Mouse (Mus musculus): ENCODE measurements at regions not wholly inside any gene's neighbourhood (a gene's known extent, or its start where the extent isn't known, plus 50 kb on each side); places are given as distances from the start of the nearest gene placed in this dataset.
A peak's percentile ranks its signal among the peaks of the same experiment; 100 is the strongest.
"Not testable (repeated sequence)": the region's sequence is repeated elsewhere in the genome, so short reads cannot be mapped to it uniquely, and the experiment has no call there.

DNA sequence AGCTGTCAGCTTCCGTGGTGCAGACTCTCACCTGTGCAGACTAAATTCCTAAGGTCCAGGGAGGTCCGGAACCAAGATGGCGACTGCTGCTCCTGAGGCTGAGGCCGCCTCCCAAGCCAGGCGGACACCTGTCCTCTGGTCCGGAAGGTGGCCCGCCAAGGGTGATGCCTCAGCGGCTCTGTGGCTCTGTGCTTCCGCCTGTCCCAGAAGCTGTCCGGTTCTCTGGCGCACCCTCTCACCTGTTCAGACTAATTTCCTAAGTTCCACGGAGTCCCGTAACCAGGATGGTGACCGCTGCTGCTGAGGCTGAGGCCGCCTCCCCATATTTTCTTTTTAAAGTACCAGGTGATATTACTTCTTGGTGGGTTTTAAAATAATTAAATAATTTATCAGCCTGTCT is 65.4 kb upstream of the B3galnt2 start:
- not testable (repeated sequence) for H3K4me1 ChIP-seq (replicated peaks; ENCODE audit: control insufficient read depth, insufficient read depth, low read length); H3K4me2 ChIP-seq (ENCODE audit: low read length); H3K27me3 ChIP-seq (replicated peaks; ENCODE audit: control insufficient read depth, insufficient read depth, low read length); H3K4me3 ChIP-seq (ENCODE audit: low read depth, low read length); H3K9me3 ChIP-seq (ENCODE audit: control insufficient read depth, low read length); ATAC-seq (replicated peaks; ENCODE audit: low FRiP score, low TSS enrichment, low read depth); H3K9ac ChIP-seq (ENCODE audit: low read length); DNase-seq (ENCODE audit: low spot score); H3K36me3 ChIP-seq (ENCODE audit: control insufficient read depth, insufficient read depth, low read length); H3K27ac ChIP-seq (ENCODE audit: low read depth)
- 87% methylated on average over 15 of the region's 15 CpGs for WGBS

DNA sequence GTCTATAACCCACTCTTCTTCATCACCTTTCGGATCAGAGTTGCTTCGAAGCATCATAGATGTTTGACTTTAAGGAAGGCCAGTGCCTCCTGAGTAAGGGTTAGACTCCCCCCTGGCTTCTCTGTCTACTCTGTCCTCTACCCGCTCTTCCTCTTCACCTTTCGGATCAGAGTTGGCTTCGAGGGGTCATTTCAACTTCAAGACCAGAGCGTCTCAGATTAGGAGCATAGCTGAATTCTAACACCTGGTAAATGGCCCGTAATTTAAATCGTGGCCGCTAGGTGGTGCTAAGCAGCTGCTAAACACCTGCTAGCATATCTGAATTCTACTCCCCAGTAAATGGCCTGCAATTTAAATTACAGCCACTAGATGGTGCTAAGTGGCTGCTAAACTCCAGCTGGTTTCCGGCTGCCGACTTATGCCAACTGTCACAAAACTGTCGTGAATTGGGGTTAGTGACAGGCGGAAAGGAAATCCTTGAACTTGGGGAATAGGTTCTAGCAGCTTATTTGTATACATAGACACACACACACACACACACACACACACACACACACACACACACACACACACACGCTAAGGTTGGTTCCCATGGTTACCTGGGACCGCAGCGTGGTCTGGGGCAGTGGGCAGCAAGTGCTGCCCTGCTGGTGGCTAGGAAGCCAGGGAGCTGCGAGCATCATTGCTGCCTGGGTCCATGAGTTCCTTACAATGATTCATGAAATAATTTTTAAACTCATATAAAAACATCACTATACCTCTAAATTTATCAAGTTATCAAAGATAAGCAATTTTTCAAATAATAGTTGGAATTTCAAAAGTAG is 64.8 kb upstream of the B3galnt2 start:
- Histone ChIP-seq H3K4me1 (replicated peaks; ENCODE audit: control insufficient read depth, insufficient read depth, low read length) (no peaks in the 10 kb centered on the region), H3K27ac (ENCODE audit: low read depth) (no peak overlapping the region), H3K4me2 (ENCODE audit: low read length) (peak overlapping the region; percentile 50), H3K9ac (ENCODE audit: low read length) (0 out of 2 replicates have a peak overlapping the region, but pooled peaks have one; percentile 10), H3K9me3 (ENCODE audit: control insufficient read depth, low read length) (0 out of 2 replicates have a peak, but pooled peaks cover 3% of the 10 kb centered on the region), H3K4me3 (ENCODE audit: low read depth, low read length) (peak overlapping the region; percentile 33), H3K27me3 (replicated peaks; ENCODE audit: control insufficient read depth, insufficient read depth, low read length) (no peaks in the 10 kb centered on the region), H3K36me3 (ENCODE audit: control insufficient read depth, insufficient read depth, low read length) (no peaks in the 10 kb centered on the region)
- ATAC-seq (replicated peaks; ENCODE audit: low FRiP score, low TSS enrichment, low read depth) (peak; percentile 92), DNase-seq (ENCODE audit: low spot score) (peak; percentile 97)
- WGBS = 21% methylated on average over 17 of the region's 17 CpGs

- ATAC-seq (replicated peaks; ENCODE audit: low FRiP score, low TSS enrichment, low read depth); H3K9me3 ChIP-seq (ENCODE audit: control insufficient read depth, low read length); H3K36me3 ChIP-seq (ENCODE audit: control insufficient read depth, insufficient read depth, low read length); H3K27ac ChIP-seq (ENCODE audit: low read depth); DNase-seq (ENCODE audit: low spot score); H3K4me2 ChIP-seq (ENCODE audit: low read length); H3K4me1 ChIP-seq (replicated peaks; ENCODE audit: control insufficient read depth, insufficient read depth, low read length); H3K9ac ChIP-seq (ENCODE audit: low read length); H3K4me3 ChIP-seq (ENCODE audit: low read depth, low read length); H3K27me3 ChIP-seq (replicated peaks; ENCODE audit: control insufficient read depth, insufficient read depth, low read length): not testable (repeated sequence)
- WGBS = 92% methylated on average over 16 of the region's 16 CpGs
Measured at GRCm38 (mm10) chr13:13902186-13902585, 52.1 kb upstream of the B3galnt2 start.
